Mouse (Mus musculus) liver, embryonic 14.5 days (tissue): ENCODE data around the gene Osbp2. TPM values are rescaled to one million over a fixed set of nuclear protein-coding genes. Genes with fewer than 3 reads are reported as not detected.

Experiments
- ATAC-seq: fragments of 200-750 bp; cut with Nextera tagmentation; 2 replicates; pipeline ENCODE4 v1.8.0; 2017; ENCODE audit warnings: moderate number of reproducible peaks, mild to moderate bottlenecking, moderate library complexity; ENCODE audit not compliant: insufficient read depth
- DNase-seq, 3 experiments: peaks; one replicate each; pipeline ENCODE4 v3.0.0-alpha.2; 2012 to 2013; ENCODE audit warnings: low read depth in 3 of 3, low spot score in 3 of 3
- H3K27ac ChIP-seq: fragments of 300-500 bp; sonication (generic); 2 replicates; pipeline ENCODE4 v1.5.1; 2014; ENCODE audit warnings: moderate library complexity, mild to moderate bottlenecking, control low read depth, inconsistent platforms
- H3K27me3 ChIP-seq: fragments of 300-500 bp; sonication (generic); 2 replicates; pipeline ENCODE4 v1.6.1; 2014; ENCODE audit warnings: mild to moderate bottlenecking, low read length, moderate library complexity; ENCODE audit not compliant: control insufficient read depth, insufficient read depth
- H3K36me3 ChIP-seq: fragments of 300-500 bp; sonication (generic); replicated peaks from 2 replicates; pipeline ENCODE4 v1.6.1; 2014; ENCODE audit warnings: low read depth; ENCODE audit not compliant: control insufficient read depth, insufficient read depth
- H3K4me1 ChIP-seq, 2 experiments: fragments of 200-500 bp in 1 of 2; fragments of 300-500 bp in 1 of 2; sonication (generic) in 1 of 2; replicated peaks; 2 replicates each; pipeline ENCODE4 v1.6.1; 2012 to 2014; ENCODE audit warnings: antibody characterized with exemption in 1 of 2, inconsistent platforms in 1 of 2, low read length in 1 of 2; ENCODE audit not compliant: control insufficient read depth in 2 of 2, insufficient read depth in 2 of 2
- H3K4me2 ChIP-seq: fragments of 300-500 bp; sonication (generic); 2 replicates; pipeline ENCODE4 v1.6.1; 2014; ENCODE audit warnings: low read depth, mild to moderate bottlenecking, control low read depth, moderate library complexity
- H3K4me3 ChIP-seq, 2 experiments: fragments of 200-500 bp in 1 of 2; fragments of 300-500 bp in 1 of 2; sonication (generic) in 1 of 2; 2 replicates each; pipeline ENCODE4 v1.5.1; 2012 to 2014; ENCODE audit warnings: low read depth in 2 of 2, low read length in 2 of 2, mild to moderate bottlenecking in 2 of 2, control low read depth in 1 of 2, inconsistent platforms in 1 of 2, moderate library complexity in 1 of 2; ENCODE audit not compliant: insufficient read depth in 1 of 2
- H3K9ac ChIP-seq: fragments of 300-500 bp; sonication (generic); replicated peaks from 2 replicates; pipeline ENCODE4 v1.6.1; 2014; ENCODE audit warnings: mild to moderate bottlenecking, control low read depth, moderate library complexity
- H3K9me3 ChIP-seq: fragments of 300-500 bp; sonication (generic); 2 replicates; pipeline ENCODE4 v1.6.1; 2016; ENCODE audit warnings: low read length, mixed read lengths; ENCODE audit not compliant: control insufficient read depth
- CTCF ChIP-seq: IDR thresholded peaks from 2 replicates; pipeline ENCODE4 v1.5.1; 2016; ENCODE audit warnings: antibody characterized with exemption, low read depth, control low read depth
- EP300 ChIP-seq: IDR thresholded peaks from 2 replicates; pipeline ENCODE4 v1.6.1; 2016; ENCODE audit warnings: antibody characterized with exemption, low read depth
- WGBS: fragments of 180-500 bp; shearing (Covaris S2); extraction: QIAGEN DNeasy Blood & Tissue Kit; methylation state at CpG from one replicate; pipeline ENCODE4 v1.1.7; 2014; ENCODE audit not compliant: insufficient replicate concordance; 5-methylcytosine and 5-hydroxymethylcytosine counted together
- polyA plus RNA-seq, 2 experiments: library from polyadenylated mRNA; depleted of rRNA in 1 of 2; stranded (reverse) in 1 of 2; unstranded in 1 of 2; fragments of >200 nt; fragmentation: Nextera tagmentation in 1 of 2; extraction: Ambion mirVana in 1 of 2; gene quantifications; 2 replicates each; pipeline versions ENCODE4 v1.2.1 to v1.2.3; 2012 to 2014

The Osbp2 gene
- polyA plus RNA-seq, 2 experiments, result 0.03 to 0.18 TPM

- 30% methylated on average over 6 of the region's 6 CpGs for WGBS
- DNase-seq (no peak), ATAC-seq (no peak)
- no peaks in the 10 kb centered on the region for H3K27me3 ChIP-seq
- H3K9me3 ChIP-seq, result no peaks in the 10 kb centered on the region
- H3K36me3 ChIP-seq, result no peaks in the 10 kb centered on the region
- no peak overlapping the region for H3K4me3 ChIP-seq
- no peak overlapping the region for H3K27ac ChIP-seq
- no peaks in the 10 kb centered on the region for H3K4me1 ChIP-seq
- no peak for TF ChIP-seq EP300
- no peak; the same call in 1 of the 2 replicates for TF ChIP-seq CTCF
- H3K9ac ChIP-seq, result no peak overlapping the region
- H3K4me2 ChIP-seq, result no peak overlapping the region
Observed at GRCm38 (mm10) chr11:3832193-3832901, 31.4 kb downstream of the Osbp2 start.

- H3K9me3 ChIP-seq, result no peaks in the 10 kb centered on the region
- no peak overlapping the region for H3K4me3 ChIP-seq
- DNase-seq (no peak), ATAC-seq (no peak)
- 65% methylated on average over 5 of the region's 5 CpGs for WGBS
- TF ChIP-seq EP300 (no peak), CTCF (no peak)
- no peak overlapping the region for H3K27ac ChIP-seq
- H3K36me3 ChIP-seq, result no peaks in the 10 kb centered on the region
- H3K4me1 ChIP-seq, result no peaks in the 10 kb centered on the region
- no peak overlapping the region for H3K4me2 ChIP-seq
- no peak overlapping the region for H3K9ac ChIP-seq
- no peaks in the 10 kb centered on the region for H3K27me3 ChIP-seq
Observed at GRCm38 (mm10) chr11:3829736-3830135, 34.0 kb downstream of the Osbp2 start.

GRCm38 (mm10) chr11:3824138-3824537 lies 39.6 kb downstream of the Osbp2 start:
- no peak for DNase-seq
- no peaks in the 10 kb centered on the region for H3K36me3 ChIP-seq

GRCm38 (mm10) chr11:3823378-3823777 lies 40.3 kb downstream of the Osbp2 start:
- no peak overlapping the region for H3K4me2 ChIP-seq
- H3K9me3 ChIP-seq, result no peaks in the 10 kb centered on the region
- no peaks in the 10 kb centered on the region for H3K36me3 ChIP-seq
- H3K27ac ChIP-seq, result no peak overlapping the region
- ATAC-seq (no peak), DNase-seq (no peak)
- no peak for TF ChIP-seq CTCF
- H3K4me3 ChIP-seq, result no peak overlapping the region
- H3K4me1 ChIP-seq, result no peaks in the 10 kb centered on the region
- 26% methylated on average over 2 of the region's 2 CpGs for WGBS
- H3K27me3 ChIP-seq, result no peaks in the 10 kb centered on the region
- H3K9ac ChIP-seq, result no peak overlapping the region

More at GRCm38 (mm10) chr11:3824138-3824537, 39.6 kb downstream of the Osbp2 start:
- Histone ChIP-seq H3K9ac (no peak overlapping the region), H3K27ac (no peak overlapping the region), H3K4me3 (no peak overlapping the region), H3K27me3 (no peaks in the 10 kb centered on the region), H3K9me3 (no peaks in the 10 kb centered on the region), H3K4me2 (no peak overlapping the region), H3K4me1 (no peaks in the 10 kb centered on the region)
- ATAC-seq, result no peak
- TF ChIP-seq CTCF (no peak), EP300 (no peak)
- WGBS, result 53% methylated on average over 5 of the region's 5 CpGs

- ATAC-seq, result no peak
- no peak overlapping the region for H3K4me2 ChIP-seq
- TF ChIP-seq CTCF, result no peak
- no peak for TF ChIP-seq EP300
- 0 out of 4 replicates have a peak, but pooled peaks cover 0 to 1% of the 10 kb centered on the region in 2 experiments for H3K4me1 ChIP-seq
- WGBS, result 31% methylated on average over 4 of the region's 4 CpGs
- DNase-seq, result no peak
- no peak overlapping the region for H3K9ac ChIP-seq
- H3K27me3 ChIP-seq, result no peaks in the 10 kb centered on the region
- no peaks in the 10 kb centered on the region for H3K9me3 ChIP-seq
- no peak overlapping the region for H3K27ac ChIP-seq
- H3K4me3 ChIP-seq, result no peak overlapping the region
- H3K36me3 ChIP-seq, result no peaks in the 10 kb centered on the region
Observed at GRCm38 (mm10) chr11:3817986-3818758, 45.5 kb downstream of the Osbp2 start.
